Mouse (Mus musculus) kidney, embryonic 15.5 days (tissue): ENCODE data around the gene Prdx5. TPM values are rescaled to one million over a fixed set of nuclear protein-coding genes. Genes with fewer than 3 reads are reported as not detected.

ENCODE experiments used
- ATAC-seq: fragments of 200-750 bp; cut with Nextera tagmentation; replicated peaks from 2 replicates; pipeline ENCODE4 v1.8.0; 2017; ENCODE audit warnings: moderate TSS enrichment; ENCODE audit not compliant: low FRiP score
- H3K27ac ChIP-seq: fragments of 300-500 bp; sonication (generic); 2 replicates; pipeline ENCODE4 v1.5.1; 2015; ENCODE audit warnings: mild to moderate bottlenecking, inconsistent platforms
- H3K27me3 ChIP-seq: fragments of 300-500 bp; sonication (generic); 2 replicates; pipeline ENCODE4 v1.6.1; 2015; ENCODE audit warnings: inconsistent platforms
- H3K36me3 ChIP-seq: fragments of 300-500 bp; sonication (generic); 2 replicates; pipeline ENCODE4 v1.6.1; 2015; ENCODE audit warnings: inconsistent platforms
- H3K4me1 ChIP-seq: fragments of 300-500 bp; sonication (generic); 2 replicates; pipeline ENCODE4 v1.6.1; 2015; ENCODE audit warnings: inconsistent platforms
- H3K4me2 ChIP-seq: fragments of 300-500 bp; sonication (generic); 2 replicates; pipeline ENCODE4 v1.6.1; 2015; ENCODE audit warnings: moderate library complexity, mild to moderate bottlenecking, inconsistent platforms
- H3K4me3 ChIP-seq: fragments of 300-500 bp; sonication (generic); replicated peaks from 2 replicates; pipeline ENCODE4 v1.5.1; 2015; ENCODE audit warnings: mild to moderate bottlenecking, inconsistent platforms
- H3K9ac ChIP-seq: fragments of 300-500 bp; sonication (generic); 2 replicates; pipeline ENCODE4 v1.6.1; 2015; ENCODE audit warnings: mild to moderate bottlenecking, inconsistent platforms
- H3K9me3 ChIP-seq: fragments of 300-500 bp; sonication (generic); replicated peaks from 2 replicates; pipeline ENCODE4 v1.6.1; 2016; ENCODE audit warnings: inconsistent platforms
- WGBS: fragments of 180-500 bp; shearing (Covaris S2); methylation state at CpG from one replicate; pipeline ENCODE4 v1.1.7; 2015; ENCODE audit warnings: mixed read lengths; 5-methylcytosine and 5-hydroxymethylcytosine counted together
- polyA plus RNA-seq: library from polyadenylated mRNA; unstranded; fragments of >200 nt; fragmentation: Nextera tagmentation; extraction: Ambion mirVana; gene quantifications from 2 replicates; pipeline ENCODE4 v1.2.1, GENCODE M21; 2015

Gene Prdx5
- polyA plus RNA-seq, 1 experiment from 2014 or later, result 268 TPM

GRCm38 (mm10) chr19:6922901-6923735, 13.2 kb upstream of the Prdx5 start:
- no peak overlapping the region for H3K27ac ChIP-seq
- H3K9ac ChIP-seq, result 0 out of 2 replicates have a peak overlapping the region, but pooled peaks have one; percentile 50
- H3K4me1 ChIP-seq, result peaks cover 60% of the 10 kb centered on the region
- ATAC-seq, result no peak
- peak overlapping the region; percentile 85 for H3K4me3 ChIP-seq
- peak overlapping the region; percentile 93 for H3K4me2 ChIP-seq
- peaks cover 56% of the 10 kb centered on the region for H3K27me3 ChIP-seq
- no peaks in the 10 kb centered on the region for H3K9me3 ChIP-seq
- 60% methylated on average over 6 of the region's 6 CpGs for WGBS
- peaks cover 6% of the 10 kb centered on the region; the same call in 1 of the 2 replicates for H3K36me3 ChIP-seq

- Histone ChIP-seq H3K9me3 (no peaks in the 10 kb centered on the region), H3K36me3 (peaks cover 6% of the 10 kb centered on the region; the same call in 1 of the 2 replicates), H3K4me2 (peak within 1 kb of the TSS; percentile 93), H3K9ac (peak within 1 kb of the TSS; percentile 75), H3K4me1 (peaks cover 51% of the 10 kb centered on the region), H3K4me3 (peak within 1 kb of the TSS; percentile 85), H3K27me3 (peaks cover 44% of the 10 kb centered on the region), H3K27ac (peak within 1 kb of the TSS; percentile 91)
- ATAC-seq, result peak; percentile 93
- under 1% methylated on average over 65 of the region's 66 CpGs for WGBS
Observed at GRCm38 (mm10) chr19:6921647-6922567, 12.0 kb upstream of the Prdx5 start, which contains the start of gene Esrra. Esrra (minus strand) TSS chr19:6921813.

GRCm38 (mm10) chr19:6920741-6921636, 11.1 kb upstream of the Prdx5 start:
- H3K9me3 ChIP-seq, result no peaks in the 10 kb centered on the region
- H3K9ac ChIP-seq, result peak overlapping the region; percentile 75
- peaks cover 35% of the 10 kb centered on the region for H3K27me3 ChIP-seq
- H3K27ac ChIP-seq, result peak overlapping the region; percentile 91
- H3K4me2 ChIP-seq, result peak overlapping the region; percentile 93
- peak; percentile 34 for ATAC-seq
- peaks cover 43% of the 10 kb centered on the region for H3K4me1 ChIP-seq
- 1% methylated on average over 30 of the region's 48 CpGs for WGBS
- peaks cover 6% of the 10 kb centered on the region; the same call in 1 of the 2 replicates for H3K36me3 ChIP-seq
- H3K4me3 ChIP-seq, result peak overlapping the region; percentile 85

GRCm38 (mm10) chr19:6919876-6920740, 10.2 kb upstream of the Prdx5 start:
- peak overlapping the region; percentile 85 for H3K4me3 ChIP-seq
- H3K4me2 ChIP-seq, result peak overlapping the region; percentile 93
- H3K27me3 ChIP-seq, result peaks cover 26% of the 10 kb centered on the region
- H3K4me1 ChIP-seq, result peaks cover 34% of the 10 kb centered on the region
- peak overlapping the region; percentile 91 for H3K27ac ChIP-seq
- peak; percentile 3; the same call in 1 of the 2 replicates for ATAC-seq
- peak overlapping the region; percentile 75; the same call in 1 of the 2 replicates for H3K9ac ChIP-seq
- 31% methylated on average over 8 of the region's 8 CpGs for WGBS
- H3K9me3 ChIP-seq, result no peaks in the 10 kb centered on the region
- H3K36me3 ChIP-seq, result peaks cover 6% of the 10 kb centered on the region; the same call in 1 of the 2 replicates

GRCm38 (mm10) chr19:6919431-6919830, 9.5 kb upstream of the Prdx5 start:
- no peak for ATAC-seq
- peaks cover 19% of the 10 kb centered on the region for H3K27me3 ChIP-seq
- H3K4me2 ChIP-seq, result peak overlapping the region; percentile 93; the same call in 1 of the 2 replicates
- 0 out of 2 replicates have a peak overlapping the region, but pooled peaks have one; percentile 75 for H3K9ac ChIP-seq
- no peaks in the 10 kb centered on the region for H3K9me3 ChIP-seq
- H3K27ac ChIP-seq, result 0 out of 2 replicates have a peak overlapping the region, but pooled peaks have one; percentile 27
- H3K4me3 ChIP-seq, result no peak overlapping the region
- peaks cover 7% of the 10 kb centered on the region; the same call in 1 of the 2 replicates for H3K36me3 ChIP-seq
- peaks cover 28% of the 10 kb centered on the region for H3K4me1 ChIP-seq

- peaks cover 19% of the 10 kb centered on the region for H3K36me3 ChIP-seq
- H3K4me3 ChIP-seq, result no peak overlapping the region
- ATAC-seq, result no peak
- H3K27ac ChIP-seq, result no peak overlapping the region
- H3K9me3 ChIP-seq, result no peaks in the 10 kb centered on the region
- H3K9ac ChIP-seq, result no peak overlapping the region
- peaks cover 8% of the 10 kb centered on the region for H3K27me3 ChIP-seq
- H3K4me2 ChIP-seq, result no peak overlapping the region
- WGBS, result 88% methylated on average over 4 of the region's 4 CpGs
- H3K4me1 ChIP-seq, result peaks cover 28% of the 10 kb centered on the region
Observed at GRCm38 (mm10) chr19:6918321-6918720, 8.4 kb upstream of the Prdx5 start.

GRCm38 (mm10) chr19:6916496-6916895, 6.6 kb upstream of the Prdx5 start:
- WGBS, result 70% methylated on average over 4 of the region's 4 CpGs
- H3K9ac ChIP-seq, result no peak overlapping the region
- no peak overlapping the region for H3K4me3 ChIP-seq
- H3K9me3 ChIP-seq, result no peaks in the 10 kb centered on the region
- H3K4me2 ChIP-seq, result no peak overlapping the region
- peaks cover 37% of the 10 kb centered on the region for H3K36me3 ChIP-seq
- ATAC-seq, result no peak
- H3K27me3 ChIP-seq, result no peaks in the 10 kb centered on the region
- H3K27ac ChIP-seq, result no peak overlapping the region
- peaks cover 22% of the 10 kb centered on the region for H3K4me1 ChIP-seq

- Histone ChIP-seq H3K36me3 (peaks cover 43% of the 10 kb centered on the region), H3K27me3 (no peaks in the 10 kb centered on the region), H3K9ac (no peak overlapping the region), H3K27ac (no peak overlapping the region), H3K9me3 (no peaks in the 10 kb centered on the region), H3K4me2 (no peak overlapping the region), H3K4me1 (peaks cover 21% of the 10 kb centered on the region), H3K4me3 (no peak overlapping the region)
- ATAC-seq, result no peak
- WGBS, result 83% methylated on average over 4 of the region's 4 CpGs
Observed at GRCm38 (mm10) chr19:6915276-6915675, 5.4 kb upstream of the Prdx5 start.

- H3K9ac ChIP-seq, result no peak overlapping the region
- WGBS, result 91% methylated on average over 9 of the region's 9 CpGs
- no peak overlapping the region for H3K4me3 ChIP-seq
- H3K4me1 ChIP-seq, result peaks cover 14% of the 10 kb centered on the region
- H3K36me3 ChIP-seq, result peaks cover 43% of the 10 kb centered on the region
- no peaks in the 10 kb centered on the region for H3K27me3 ChIP-seq
- H3K27ac ChIP-seq, result no peak overlapping the region
- no peak overlapping the region for H3K4me2 ChIP-seq
- no peak for ATAC-seq
- no peaks in the 10 kb centered on the region for H3K9me3 ChIP-seq
Observed at GRCm38 (mm10) chr19:6914540-6914939, 4.6 kb upstream of the Prdx5 start.

- H3K27me3 ChIP-seq, result no peaks in the 10 kb centered on the region
- no peaks in the 10 kb centered on the region for H3K9me3 ChIP-seq
- peaks cover 13% of the 10 kb centered on the region for H3K4me1 ChIP-seq
- 78% methylated on average over 11 of the region's 11 CpGs for WGBS
- H3K4me2 ChIP-seq, result no peak overlapping the region
- peak overlapping the region; percentile 41; the same call in 1 of the 2 replicates for H3K27ac ChIP-seq
- no peak overlapping the region for H3K9ac ChIP-seq
- H3K36me3 ChIP-seq, result peaks cover 43% of the 10 kb centered on the region
- H3K4me3 ChIP-seq, result no peak overlapping the region
- ATAC-seq, result no peak
Observed at GRCm38 (mm10) chr19:6913991-6914390, 4.1 kb upstream of the Prdx5 start.
